Mouse (Mus musculus) hindbrain, postnatal 0 days (tissue): ENCODE results near the gene Eif4e3. TPM values are rescaled to one million over a fixed set of nuclear protein-coding genes. Genes with fewer than 3 reads are reported as not detected.

ENCODE experiments used
- ATAC-seq: fragments of 200-750 bp; cut with Nextera tagmentation; 2 replicates; pipeline ENCODE4 v1.8.0; 2017; ENCODE audit warnings: mild to moderate bottlenecking, moderate TSS enrichment, moderate library complexity
- DNase-seq: peaks from one replicate; pipeline ENCODE4 v3.0.0-alpha.2; 2015; ENCODE audit warnings: low spot score
- H3K27ac ChIP-seq: fragments of 300-500 bp; sonication (generic); 2 replicates; pipeline ENCODE4 v1.5.1; 2014; ENCODE audit warnings: mild to moderate bottlenecking
- H3K27me3 ChIP-seq: fragments of 300-500 bp; sonication (generic); 2 replicates; pipeline ENCODE4 v1.6.1; 2014; ENCODE audit warnings: low read length, mixed read lengths; ENCODE audit not compliant: insufficient read depth
- H3K36me3 ChIP-seq: fragments of 300-500 bp; sonication (generic); 2 replicates; pipeline ENCODE4 v1.6.1; 2014; ENCODE audit warnings: low read length, mixed read lengths; ENCODE audit not compliant: insufficient read depth
- H3K4me1 ChIP-seq: fragments of 300-500 bp; sonication (generic); 2 replicates; pipeline ENCODE4 v1.6.1; 2014; ENCODE audit warnings: antibody characterized with exemption, low read length, mixed read lengths; ENCODE audit not compliant: insufficient read depth
- H3K4me2 ChIP-seq: fragments of 300-500 bp; sonication (generic); 2 replicates; pipeline ENCODE4 v1.6.1; 2014; ENCODE audit warnings: low read depth, mild to moderate bottlenecking, low read length, moderate library complexity, mixed read lengths
- H3K4me3 ChIP-seq: fragments of 300-500 bp; sonication (generic); 2 replicates; pipeline ENCODE4 v1.5.1; 2014; ENCODE audit warnings: low read length
- H3K9ac ChIP-seq: fragments of 300-500 bp; sonication (generic); replicated peaks from 2 replicates; pipeline ENCODE4 v1.6.1; 2014; ENCODE audit warnings: mild to moderate bottlenecking, low read length, moderate library complexity, mixed read lengths
- H3K9me3 ChIP-seq: fragments of 300-500 bp; sonication (generic); 2 replicates; pipeline ENCODE4 v1.6.1; 2016; ENCODE audit warnings: low read length, mixed read lengths
- CTCF ChIP-seq: IDR thresholded peaks from 2 replicates; pipeline ENCODE4 v1.5.1; 2016; ENCODE audit warnings: antibody characterized with exemption, control low read depth, low read depth
- WGBS: fragments of 180-500 bp; shearing (Covaris S2); extraction: QIAGEN DNeasy Blood & Tissue Kit; methylation state at CpG from one replicate; pipeline ENCODE4 v1.1.7; 2014; 5-methylcytosine and 5-hydroxymethylcytosine counted together
- polyA plus RNA-seq: library from polyadenylated mRNA; unstranded; fragments of >200 nt; fragmentation: Nextera tagmentation; extraction: Ambion mirVana; gene quantifications from 2 replicates; pipeline ENCODE4 v1.2.1, GENCODE M21; 2015
- total RNA-seq: library from RNA; depleted of rRNA; stranded (reverse); fragments of >200 nt; gene quantifications from 2 replicates; pipeline ENCODE4 v1.2.3, GENCODE M21; 2014

Gene Eif4e3
- total and polyA plus RNA-seq, 2 experiments from 2014 or later, result 6.5 to 6.7 TPM

- H3K27ac ChIP-seq, result peak overlapping the region; percentile 32; the same call in 1 of the 2 replicates
- ATAC-seq, result peak; percentile 87
- no peak overlapping the region for H3K9ac ChIP-seq
- no peaks in the 10 kb centered on the region for H3K36me3 ChIP-seq
- H3K4me1 ChIP-seq, result 0 out of 2 replicates have a peak, but pooled peaks cover 7% of the 10 kb centered on the region
- no peaks in the 10 kb centered on the region for H3K9me3 ChIP-seq
- H3K4me3 ChIP-seq, result no peak overlapping the region
- peak overlapping the region; percentile 19; the same call in 1 of the 2 replicates for H3K4me2 ChIP-seq
- H3K27me3 ChIP-seq, result no peaks in the 10 kb centered on the region
- TF ChIP-seq CTCF, result no peak
- 45% methylated on average over 11 of the region's 11 CpGs for WGBS
- DNase-seq, result peak; percentile 65
These were observed 11.5 kb upstream of the Eif4e3 start for GRCm38 (mm10) chr6:99678108-99678507.

DNA sequence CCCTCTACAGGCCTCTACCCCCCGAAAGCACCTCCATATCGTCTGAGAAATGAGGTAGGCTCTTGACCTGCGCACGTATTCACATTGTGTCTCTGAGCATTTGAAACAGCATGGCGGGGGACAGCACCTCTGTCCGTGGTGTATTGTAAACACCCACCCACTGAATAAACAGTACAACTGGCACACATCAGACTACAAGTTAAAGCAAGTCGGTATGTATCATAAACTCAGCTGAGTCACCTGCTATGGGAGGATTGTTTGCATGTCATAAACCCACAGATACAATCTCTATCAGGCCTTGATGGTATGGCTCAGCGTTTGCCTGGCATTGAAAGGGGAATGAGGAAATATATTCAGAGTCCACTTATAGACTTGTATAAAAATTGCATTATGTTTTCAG is 10.8 kb upstream of the Eif4e3 start:
- DNase-seq (no peak), ATAC-seq (no peak)
- 0 out of 2 replicates have a peak, but pooled peaks cover 7% of the 10 kb centered on the region for H3K4me1 ChIP-seq
- no peak overlapping the region for H3K9ac ChIP-seq
- H3K9me3 ChIP-seq, result no peaks in the 10 kb centered on the region
- H3K4me2 ChIP-seq, result no peak overlapping the region
- H3K4me3 ChIP-seq, result no peak overlapping the region
- no peak overlapping the region for H3K27ac ChIP-seq
- no peaks in the 10 kb centered on the region for H3K27me3 ChIP-seq
- H3K36me3 ChIP-seq, result no peaks in the 10 kb centered on the region
- no peak for TF ChIP-seq CTCF
- WGBS, result 89% methylated on average over 8 of the region's 8 CpGs

- 65% methylated on average over 4 of the region's 4 CpGs for WGBS
- Histone ChIP-seq H3K9me3 (no peaks in the 10 kb centered on the region), H3K9ac (no peak overlapping the region), H3K27me3 (no peaks in the 10 kb centered on the region), H3K36me3 (no peaks in the 10 kb centered on the region), H3K4me3 (no peak overlapping the region), H3K4me2 (no peak overlapping the region), H3K4me1 (peaks cover 20% of the 10 kb centered on the region), H3K27ac (no peak overlapping the region)
- DNase-seq, result no peak
- no peak for ATAC-seq
- TF ChIP-seq CTCF, result no peak
These were observed 7.9 kb upstream of the Eif4e3 start for GRCm38 (mm10) chr6:99674482-99674881.

- no peak overlapping the region for H3K27ac ChIP-seq
- DNase-seq, result no peak
- H3K4me3 ChIP-seq, result no peak overlapping the region
- H3K4me1 ChIP-seq, result peaks cover 32% of the 10 kb centered on the region
- no peaks in the 10 kb centered on the region for H3K27me3 ChIP-seq
- H3K36me3 ChIP-seq, result no peaks in the 10 kb centered on the region
- H3K9me3 ChIP-seq, result no peaks in the 10 kb centered on the region
- H3K4me2 ChIP-seq, result no peak overlapping the region
- no peak overlapping the region for H3K9ac ChIP-seq
- WGBS, result 72% methylated on average over 3 of the region's 3 CpGs
- TF ChIP-seq CTCF, result peak; percentile 40
- no peak for ATAC-seq
These were observed 5.2 kb upstream of the Eif4e3 start for GRCm38 (mm10) chr6:99671768-99672167.

- ATAC-seq, result peak; percentile 43
- no peak overlapping the region for H3K9ac ChIP-seq
- peaks cover 32% of the 10 kb centered on the region for H3K4me1 ChIP-seq
- 44% methylated on average over 7 of the region's 7 CpGs for whole genome bisulfite sequencing
- DNase-seq, result peak; percentile 80
- peak overlapping the region; percentile 41; the same call in 1 of the 2 replicates for H3K27ac ChIP-seq
- no peaks in the 10 kb centered on the region for H3K36me3 ChIP-seq
- no peaks in the 10 kb centered on the region for H3K9me3 ChIP-seq
- H3K27me3 ChIP-seq, result no peaks in the 10 kb centered on the region
- peak; percentile 84 for TF ChIP-seq CTCF
- H3K4me3 ChIP-seq, result no peak overlapping the region
- no peak overlapping the region for H3K4me2 ChIP-seq
These were observed 4.0 kb upstream of the Eif4e3 start for GRCm38 (mm10) chr6:99670481-99671119.

DNA sequence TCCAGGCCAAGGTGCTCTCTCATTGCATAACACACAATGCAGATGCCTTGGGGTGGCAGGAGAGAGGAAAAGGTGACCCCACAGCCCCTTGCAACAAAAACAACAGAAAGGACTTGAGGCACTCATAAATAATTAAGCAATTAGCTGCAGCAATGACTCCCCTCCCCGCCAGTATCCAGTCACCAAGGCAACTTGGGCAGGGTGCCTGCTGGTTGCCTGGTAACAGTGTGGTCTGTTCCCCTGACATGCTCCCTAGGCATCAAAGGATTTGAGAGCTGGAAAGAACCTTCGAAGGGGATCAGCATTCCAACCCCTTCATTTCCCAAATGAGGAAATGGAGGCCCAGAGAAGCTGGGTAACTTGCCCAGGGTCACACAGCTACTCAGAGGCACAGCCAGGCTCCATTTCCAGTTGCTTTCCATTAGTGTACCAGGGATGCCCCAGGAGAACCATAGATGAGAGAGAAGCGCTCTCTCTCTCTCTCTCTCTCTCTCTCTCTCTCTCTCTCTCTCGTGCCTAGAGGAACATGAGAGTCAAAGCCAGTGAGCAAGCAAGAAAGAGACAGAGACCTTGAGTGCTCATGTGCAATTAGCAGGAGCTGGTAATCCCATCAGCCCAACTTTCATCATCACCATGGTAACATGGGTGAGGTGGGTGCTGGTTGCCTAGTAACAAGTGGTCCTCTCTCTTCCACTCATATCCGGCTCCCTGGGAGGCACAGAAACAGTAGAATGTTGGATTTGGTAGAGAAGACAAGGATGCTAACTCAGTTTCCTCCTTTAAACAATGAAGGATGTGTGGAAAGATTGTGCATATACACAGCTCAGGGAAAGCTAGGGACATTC is 3.1 kb upstream of the Eif4e3 start:
- WGBS, result 13% methylated on average over 5 of the region's 5 CpGs
- Histone ChIP-seq H3K9me3 (no peaks in the 10 kb centered on the region), H3K4me3 (no peak overlapping the region), H3K9ac (no peak overlapping the region), H3K36me3 (no peaks in the 10 kb centered on the region), H3K4me1 (peaks cover 32% of the 10 kb centered on the region), H3K27ac (peak overlapping the region; percentile 41), H3K4me2 (peak overlapping the region; percentile 21), H3K27me3 (no peaks in the 10 kb centered on the region)
- no peak for TF ChIP-seq CTCF
- peak; percentile 89 for DNase-seq
- peak; percentile 71 for ATAC-seq
